Mouse (Mus musculus) thymus, adult 2 months (tissue): Measurements from ENCODE around the gene Ostm1. TPM values are rescaled to one million over a fixed set of nuclear protein-coding genes. Genes with fewer than 3 reads are reported as not detected.

Experiments used
- DNase-seq: peaks from one replicate; pipeline ENCODE4 v3.0.0; 2021
- H3K27ac ChIP-seq: fragments of 200-500 bp; 2 replicates; pipeline ENCODE4 v1.5.1; 2012; ENCODE audit warnings: low read length, control low read depth; ENCODE audit not compliant: control insufficient read depth, insufficient read depth
- H3K27me3 ChIP-seq: fragments of 200-500 bp; 2 replicates; pipeline ENCODE4 v1.6.1; 2012; ENCODE audit warnings: mild to moderate bottlenecking, low read length, moderate library complexity, mixed read lengths; ENCODE audit not compliant: control insufficient read depth, insufficient read depth
- H3K36me3 ChIP-seq: fragments of 200-500 bp; 2 replicates; pipeline ENCODE4 v1.6.1; 2012; ENCODE audit warnings: mild to moderate bottlenecking, low read length, moderate library complexity; ENCODE audit not compliant: control insufficient read depth, insufficient read depth
- H3K4me1 ChIP-seq: fragments of 200-500 bp; replicated peaks from 2 replicates; pipeline ENCODE4 v1.6.1; 2012; ENCODE audit warnings: low read length; ENCODE audit not compliant: control insufficient read depth, insufficient read depth
- H3K4me3 ChIP-seq: fragments of 200-500 bp; 2 replicates; pipeline ENCODE4 v1.5.1; 2012; ENCODE audit warnings: mild to moderate bottlenecking, low read length, control low read depth, moderate library complexity; ENCODE audit not compliant: control insufficient read depth, insufficient read depth
- CTCF ChIP-seq: fragments of 200-500 bp; IDR thresholded peaks from 2 replicates; pipeline ENCODE4 v1.5.1; 2012; ENCODE audit warnings: mild to moderate bottlenecking, control low read depth, low read length, moderate library complexity, borderline replicate concordance; ENCODE audit not compliant: control insufficient read depth, poor library complexity, insufficient read depth; ENCODE audit errors: extremely low read depth
- POLR2A ChIP-seq: fragments of 200-500 bp; IDR thresholded peaks from 2 replicates; pipeline ENCODE4 v1.6.1; 2012; ENCODE audit warnings: mild to moderate bottlenecking, low read length, control low read depth, moderate library complexity; ENCODE audit not compliant: control insufficient read depth, poor library complexity, insufficient read depth; ENCODE audit errors: extremely low read depth
- WGBS: fragments of 180-500 bp; shearing (Covaris S2); methylation state at CpG from one replicate; pipeline ENCODE4 v1.1.7; 2018; 5-methylcytosine and 5-hydroxymethylcytosine counted together
- polyA plus RNA-seq: library from polyadenylated mRNA; depleted of rRNA; stranded (reverse); fragments of >200 nt; gene quantifications from 2 replicates; pipeline ENCODE4 v1.2.3, GENCODE M21; 2012

Ostm1 gene
- polyA plus RNA-seq, 1 experiment, result 63.0 TPM

DNA sequence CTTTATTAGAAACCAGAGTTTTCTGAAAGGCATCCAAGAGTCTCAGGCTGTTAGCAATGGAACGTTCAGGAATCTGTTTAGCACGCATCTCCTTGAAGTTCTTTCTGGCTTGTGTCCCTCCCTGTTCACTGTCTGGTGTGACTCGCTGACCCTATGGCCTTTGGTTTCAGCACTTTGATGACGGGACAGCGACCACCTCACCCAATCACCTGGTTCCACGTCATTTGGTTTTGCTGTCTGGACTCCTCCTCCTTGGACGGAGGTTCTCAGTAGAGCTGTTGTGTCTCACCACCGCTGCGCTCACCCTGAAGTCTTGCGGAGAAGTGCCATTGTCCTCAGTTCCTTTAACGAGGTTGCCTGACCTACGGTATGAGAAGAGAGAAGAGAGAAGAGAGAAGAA, 21.4 kb upstream of the Ostm1 start:
- 7% methylated on average over 12 of the region's 12 CpGs for WGBS
- no peak overlapping the region for H3K27ac ChIP-seq
- H3K4me1 ChIP-seq, result no peaks in the 10 kb centered on the region
- H3K4me3 ChIP-seq, result no peak overlapping the region
- DNase-seq, result no peak
- H3K27me3 ChIP-seq, result peaks cover 3% of the 10 kb centered on the region
- no peaks in the 10 kb centered on the region for H3K36me3 ChIP-seq
- no peak for TF ChIP-seq POLR2A
- TF ChIP-seq CTCF, result no peak

DNA sequence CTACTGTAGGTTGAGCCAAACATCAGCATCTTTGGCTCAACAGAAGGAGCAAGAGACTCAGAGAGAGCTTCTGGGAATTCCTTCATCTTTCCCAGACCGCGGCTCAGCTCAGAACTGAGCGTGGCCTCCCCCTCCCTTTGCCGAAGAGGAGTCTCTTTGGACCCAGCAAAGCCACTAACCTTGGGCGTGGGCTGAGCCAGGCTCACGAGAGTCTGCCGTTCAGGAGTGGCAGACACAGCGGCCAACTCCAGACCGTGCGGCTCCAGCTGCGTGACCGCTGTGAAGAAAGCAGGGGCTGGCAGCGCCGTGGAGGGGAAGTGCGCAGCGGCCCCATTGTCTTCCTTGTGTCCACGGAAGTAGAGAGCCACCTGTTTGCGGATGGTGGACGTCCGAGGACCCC, 11.1 kb upstream of the Ostm1 start:
- 5% methylated on average over 20 of the region's 20 CpGs for WGBS
- H3K27ac ChIP-seq, result no peak overlapping the region
- peaks cover 24% of the 10 kb centered on the region for H3K27me3 ChIP-seq
- TF ChIP-seq CTCF (no peak), POLR2A (no peak)
- no peaks in the 10 kb centered on the region for H3K4me1 ChIP-seq
- no peak for DNase-seq
- H3K4me3 ChIP-seq, result no peak overlapping the region
- no peaks in the 10 kb centered on the region for H3K36me3 ChIP-seq

- WGBS, result 10% methylated on average over 15 of the region's 15 CpGs
- H3K36me3 ChIP-seq, result no peaks in the 10 kb centered on the region
- no peak for DNase-seq
- no peak overlapping the region for H3K4me3 ChIP-seq
- no peak for TF ChIP-seq CTCF
- no peak for TF ChIP-seq POLR2A
- no peak overlapping the region for H3K27ac ChIP-seq
- H3K27me3 ChIP-seq, result peaks cover 24% of the 10 kb centered on the region
- no peaks in the 10 kb centered on the region for H3K4me1 ChIP-seq
Observed at GRCm38 (mm10) chr10:42572971-42573370, 10.7 kb upstream of the Ostm1 start.

DNA sequence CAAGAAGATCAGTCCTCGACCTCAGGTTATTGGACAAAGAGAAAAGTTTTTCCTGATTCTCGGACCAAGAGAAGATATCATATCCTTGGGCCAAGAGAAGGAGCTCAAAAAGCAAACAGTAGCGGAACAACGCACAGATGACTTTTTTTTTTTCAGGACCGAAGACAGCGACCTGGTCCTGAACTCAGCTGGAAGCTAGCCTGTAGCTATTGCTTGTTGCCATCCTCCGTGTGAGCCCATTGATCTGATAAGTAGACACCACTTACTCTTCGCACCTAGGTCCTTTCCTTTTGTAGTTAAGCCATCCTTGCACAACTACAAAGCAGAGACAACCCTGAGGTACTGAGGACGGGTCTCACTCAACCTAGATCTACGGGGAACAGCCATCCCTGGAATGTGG, 9.0 kb upstream of the Ostm1 start:
- DNase-seq, result no peak
- H3K4me1 ChIP-seq, result no peaks in the 10 kb centered on the region
- H3K4me3 ChIP-seq, result no peak overlapping the region
- H3K36me3 ChIP-seq, result no peaks in the 10 kb centered on the region
- peaks cover 26% of the 10 kb centered on the region for H3K27me3 ChIP-seq
- 14% methylated on average over 10 of the region's 10 CpGs for WGBS
- no peak overlapping the region for H3K27ac ChIP-seq
- TF ChIP-seq CTCF (no peak), POLR2A (no peak)

- Histone ChIP-seq H3K4me3 (no peak overlapping the region), H3K36me3 (no peaks in the 10 kb centered on the region), H3K4me1 (no peaks in the 10 kb centered on the region), H3K27me3 (peaks cover 28% of the 10 kb centered on the region), H3K27ac (no peak overlapping the region)
- TF ChIP-seq CTCF, result no peak
- no peak for TF ChIP-seq POLR2A
- 10% methylated on average over 15 of the region's 15 CpGs for WGBS
- DNase-seq, result no peak
Observed at GRCm38 (mm10) chr10:42577525-42578280, 5.9 kb upstream of the Ostm1 start.

GRCm38 (mm10) chr10:42578281-42578675, 5.3 kb upstream of the Ostm1 start:
- Histone ChIP-seq H3K4me3 (no peak overlapping the region), H3K36me3 (no peaks in the 10 kb centered on the region), H3K27ac (no peak overlapping the region), H3K4me1 (no peaks in the 10 kb centered on the region), H3K27me3 (peaks cover 24% of the 10 kb centered on the region)
- 8% methylated on average over 15 of the region's 15 CpGs for WGBS
- no peak for DNase-seq
- no peak for TF ChIP-seq CTCF
- no peak for TF ChIP-seq POLR2A
